Mouse (Mus musculus) lung, embryonic 16.5 days (tissue): ENCODE measurements at regions not wholly inside any gene's neighbourhood (a gene's known extent, or its start where the extent isn't known, plus 50 kb on each side); places are given as distances from the start of the nearest gene placed in this dataset.

Experiments
- ATAC-seq: fragments of 200-750 bp; cut with Nextera tagmentation; 2 replicates; pipeline ENCODE4 v1.8.0; 2017; ENCODE audit warnings: low read depth, mild to moderate bottlenecking, moderate library complexity
- H3K27ac ChIP-seq: fragments of 300-500 bp; sonication (generic); 2 replicates; pipeline ENCODE4 v1.5.1; 2014; ENCODE audit warnings: mild to moderate bottlenecking, control low read depth, low read length
- H3K27me3 ChIP-seq: fragments of 300-500 bp; sonication (generic); 2 replicates; pipeline ENCODE4 v1.6.1; 2014; ENCODE audit warnings: low read depth, low read length, mixed read lengths; ENCODE audit not compliant: control insufficient read depth, insufficient read depth
- H3K36me3 ChIP-seq: fragments of 300-500 bp; sonication (generic); 2 replicates; pipeline ENCODE4 v1.6.1; 2014; ENCODE audit warnings: low read length; ENCODE audit not compliant: control insufficient read depth, insufficient read depth
- H3K4me1 ChIP-seq: fragments of 300-500 bp; sonication (generic); replicated peaks from 2 replicates; pipeline ENCODE4 v1.6.1; 2014; ENCODE audit warnings: low read length, mixed read lengths; ENCODE audit not compliant: control insufficient read depth, insufficient read depth
- H3K4me2 ChIP-seq: fragments of 300-500 bp; sonication (generic); 2 replicates; pipeline ENCODE4 v1.6.1; 2014; ENCODE audit warnings: low read depth, low read length, control low read depth
- H3K4me3 ChIP-seq: fragments of 300-500 bp; sonication (generic); 2 replicates; pipeline ENCODE4 v1.5.1; 2014; ENCODE audit warnings: mild to moderate bottlenecking, low read length, control low read depth
- H3K9ac ChIP-seq: fragments of 300-500 bp; sonication (generic); 2 replicates; pipeline ENCODE4 v1.6.1; 2014; ENCODE audit warnings: low read length, control low read depth
- H3K9me3 ChIP-seq: fragments of 300-500 bp; sonication (generic); 2 replicates; pipeline ENCODE4 v1.6.1; 2016; ENCODE audit warnings: low read length; ENCODE audit not compliant: control insufficient read depth
- WGBS: fragments of 180-500 bp; shearing (Covaris S2); extraction: QIAGEN DNeasy Blood & Tissue Kit; methylation state at CpG from one replicate; pipeline ENCODE4 v1.1.7; 2014; 5-methylcytosine and 5-hydroxymethylcytosine counted together

GRCm38 (mm10) chr4:131075326-131075932 is 131.2 kb downstream of the Matn1 start:
- ATAC-seq = no peak
- 53% methylated on average over 8 of the region's 8 CpGs for WGBS

DNA sequence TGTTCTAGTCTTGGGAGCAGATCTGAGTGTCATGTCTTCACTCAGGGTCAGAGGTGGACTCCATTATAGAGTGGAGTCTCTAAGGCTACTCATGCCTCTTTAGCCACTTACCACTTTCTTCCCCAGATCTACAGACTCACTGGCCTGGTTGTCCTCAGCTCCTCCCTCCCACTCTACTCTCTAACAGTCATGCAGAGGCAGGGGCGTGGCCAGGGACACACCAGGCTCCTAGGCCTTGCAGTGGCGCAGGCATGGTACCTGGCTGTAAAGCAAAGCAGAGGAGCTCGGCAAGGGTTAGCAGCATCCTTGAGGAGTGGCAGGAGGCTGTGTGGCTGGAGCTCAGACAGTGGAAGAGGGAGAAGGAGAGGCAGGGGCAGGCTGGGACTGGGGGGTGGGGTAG is 132.4 kb downstream of the Matn1 start:
- H3K4me1 ChIP-seq = no peaks in the 10 kb centered on the region
- no peaks in the 10 kb centered on the region for H3K36me3 ChIP-seq
- H3K4me2 ChIP-seq = no peak overlapping the region
- WGBS = 46% methylated on average over 3 of the region's 3 CpGs
- no peaks in the 10 kb centered on the region for H3K27me3 ChIP-seq
- no peak overlapping the region for H3K4me3 ChIP-seq
- H3K9ac ChIP-seq = no peak overlapping the region
- no peak overlapping the region for H3K27ac ChIP-seq
- H3K9me3 ChIP-seq = no peaks in the 10 kb centered on the region
- ATAC-seq = no peak

More at GRCm38 (mm10) chr4:131075326-131075932, 131.2 kb downstream of the Matn1 start:
- no peaks in the 10 kb centered on the region for H3K36me3 ChIP-seq
- H3K27me3 ChIP-seq = no peaks in the 10 kb centered on the region
- H3K27ac ChIP-seq = no peak overlapping the region
- no peak overlapping the region for H3K4me3 ChIP-seq
- no peaks in the 10 kb centered on the region for H3K4me1 ChIP-seq
- no peak overlapping the region for H3K4me2 ChIP-seq
- no peaks in the 10 kb centered on the region for H3K9me3 ChIP-seq
- H3K9ac ChIP-seq = no peak overlapping the region

DNA sequence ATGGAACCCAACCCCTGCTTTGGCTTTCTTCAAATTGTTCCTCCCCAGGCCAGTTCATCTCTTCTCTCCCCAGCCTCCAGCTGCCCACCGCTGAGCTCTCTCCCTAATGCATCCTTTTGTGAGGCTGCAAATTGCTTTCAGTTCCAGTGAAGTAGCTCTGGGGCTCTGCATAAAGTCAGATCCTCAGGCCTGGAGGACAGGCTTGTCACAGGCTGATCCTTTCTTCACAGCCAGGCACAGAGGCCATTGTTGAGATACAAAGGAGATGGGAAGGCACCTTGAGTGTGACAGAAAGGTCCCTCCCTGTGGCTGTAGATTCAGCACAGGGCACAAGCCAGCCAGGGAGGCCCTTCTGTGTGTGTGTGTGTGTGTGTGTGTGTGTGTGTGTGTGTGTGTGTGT is 135.9 kb downstream of the Matn1 start:
- Histone ChIP-seq H3K9me3 (no peaks in the 10 kb centered on the region), H3K4me2 (no peak overlapping the region)
- ATAC-seq = no peak

DNA sequence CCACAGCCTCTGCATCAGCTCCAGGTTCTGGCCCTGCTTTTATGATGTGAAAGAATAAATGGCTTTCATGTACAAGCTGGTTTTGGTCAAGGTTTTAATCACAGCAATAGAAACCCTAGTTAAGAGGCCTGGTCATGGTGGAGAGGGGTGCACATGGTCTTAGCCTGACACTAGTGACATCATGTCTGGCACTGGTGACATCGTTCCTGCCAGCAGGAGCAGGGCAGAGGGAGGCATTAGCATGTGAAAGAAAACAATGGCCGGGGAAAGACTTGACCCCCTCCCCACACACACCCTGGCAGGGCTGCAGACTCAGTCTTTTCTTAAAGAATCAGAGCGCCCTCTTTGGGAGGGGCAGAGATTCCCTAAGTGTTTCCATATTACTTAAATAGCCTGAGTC is 139.2 kb downstream of the Matn1 start:
- Histone ChIP-seq H3K36me3 (no peaks in the 10 kb centered on the region), H3K9ac (no peak overlapping the region), H3K4me3 (no peak overlapping the region), H3K4me1 (no peaks in the 10 kb centered on the region), H3K4me2 (no peak overlapping the region), H3K9me3 (no peaks in the 10 kb centered on the region), H3K27me3 (no peaks in the 10 kb centered on the region), H3K27ac (no peak overlapping the region)
- WGBS = 67% methylated on average over 3 of the region's 3 CpGs
- ATAC-seq = no peak

More for the DNA sequence above, 135.9 kb downstream of the Matn1 start:
- 50% methylated on average over 1 of the region's 1 CpGs for WGBS
- H3K4me3 ChIP-seq = no peak overlapping the region
- H3K36me3 ChIP-seq = no peaks in the 10 kb centered on the region
- no peaks in the 10 kb centered on the region for H3K27me3 ChIP-seq
- H3K9ac ChIP-seq = no peak overlapping the region
- no peaks in the 10 kb centered on the region for H3K4me1 ChIP-seq
- H3K27ac ChIP-seq = no peak overlapping the region

- 26% methylated on average over 6 of the region's 6 CpGs for WGBS
- Histone ChIP-seq H3K36me3 (no peaks in the 10 kb centered on the region), H3K27ac (no peak overlapping the region), H3K27me3 (no peaks in the 10 kb centered on the region), H3K4me2 (no peak overlapping the region), H3K9me3 (no peaks in the 10 kb centered on the region), H3K9ac (no peak overlapping the region), H3K4me3 (no peak overlapping the region), H3K4me1 (no peaks in the 10 kb centered on the region)
- ATAC-seq = no peak
Measured at GRCm38 (mm10) chr4:131097421-131097820, 153.2 kb downstream of the Matn1 start.

- H3K4me1 ChIP-seq = no peaks in the 10 kb centered on the region
- H3K27ac ChIP-seq = no peak overlapping the region
- 37% methylated on average over 10 of the region's 10 CpGs for WGBS
- ATAC-seq = peak; percentile 49; the same call in 1 of the 2 replicates
- H3K27me3 ChIP-seq = no peaks in the 10 kb centered on the region
- no peak overlapping the region for H3K9ac ChIP-seq
- H3K4me2 ChIP-seq = peak overlapping the region; percentile 19
- H3K4me3 ChIP-seq = no peak overlapping the region
- H3K9me3 ChIP-seq = no peaks in the 10 kb centered on the region
- H3K36me3 ChIP-seq = no peaks in the 10 kb centered on the region
Measured at GRCm38 (mm10) chr4:131100093-131100795, 156.1 kb downstream of the Matn1 start.

DNA sequence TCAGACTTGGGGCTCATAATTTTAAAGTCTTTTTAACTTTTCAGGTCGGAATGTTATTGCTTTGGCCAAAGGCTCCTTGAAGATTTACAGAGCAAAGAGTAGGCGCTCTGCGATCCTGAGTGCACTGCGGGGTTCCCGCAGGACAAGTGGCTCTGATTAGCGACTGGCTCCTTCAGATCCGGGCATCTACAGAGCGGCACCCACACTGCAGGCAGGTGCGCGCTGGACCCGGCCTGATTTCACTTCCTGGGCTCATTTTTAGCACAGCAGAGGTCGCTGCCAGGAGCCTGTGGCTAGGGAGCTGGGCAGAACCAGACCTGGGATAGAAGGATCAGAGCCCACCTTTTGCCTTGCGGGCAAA is 156.6 kb downstream of the Matn1 start:
- no peak overlapping the region for H3K4me3 ChIP-seq
- no peaks in the 10 kb centered on the region for H3K9me3 ChIP-seq
- H3K4me1 ChIP-seq = no peaks in the 10 kb centered on the region
- no peak overlapping the region for H3K9ac ChIP-seq
- no peaks in the 10 kb centered on the region for H3K27me3 ChIP-seq
- no peak overlapping the region for H3K27ac ChIP-seq
- ATAC-seq = no peak
- H3K4me2 ChIP-seq = peak overlapping the region; percentile 19
- no peaks in the 10 kb centered on the region for H3K36me3 ChIP-seq
- 14% methylated on average over 13 of the region's 13 CpGs for WGBS

GRCm38 (mm10) chr4:131102163-131102562 is 158.0 kb downstream of the Matn1 start:
- H3K36me3 ChIP-seq = no peaks in the 10 kb centered on the region
- ATAC-seq = no peak
- H3K4me2 ChIP-seq = no peak overlapping the region
- H3K9me3 ChIP-seq = no peaks in the 10 kb centered on the region
- H3K9ac ChIP-seq = no peak overlapping the region
- H3K27me3 ChIP-seq = no peaks in the 10 kb centered on the region
- no peak overlapping the region for H3K27ac ChIP-seq
- no peaks in the 10 kb centered on the region for H3K4me1 ChIP-seq
- no peak overlapping the region for H3K4me3 ChIP-seq
- 57% methylated on average over 4 of the region's 4 CpGs for WGBS

DNA sequence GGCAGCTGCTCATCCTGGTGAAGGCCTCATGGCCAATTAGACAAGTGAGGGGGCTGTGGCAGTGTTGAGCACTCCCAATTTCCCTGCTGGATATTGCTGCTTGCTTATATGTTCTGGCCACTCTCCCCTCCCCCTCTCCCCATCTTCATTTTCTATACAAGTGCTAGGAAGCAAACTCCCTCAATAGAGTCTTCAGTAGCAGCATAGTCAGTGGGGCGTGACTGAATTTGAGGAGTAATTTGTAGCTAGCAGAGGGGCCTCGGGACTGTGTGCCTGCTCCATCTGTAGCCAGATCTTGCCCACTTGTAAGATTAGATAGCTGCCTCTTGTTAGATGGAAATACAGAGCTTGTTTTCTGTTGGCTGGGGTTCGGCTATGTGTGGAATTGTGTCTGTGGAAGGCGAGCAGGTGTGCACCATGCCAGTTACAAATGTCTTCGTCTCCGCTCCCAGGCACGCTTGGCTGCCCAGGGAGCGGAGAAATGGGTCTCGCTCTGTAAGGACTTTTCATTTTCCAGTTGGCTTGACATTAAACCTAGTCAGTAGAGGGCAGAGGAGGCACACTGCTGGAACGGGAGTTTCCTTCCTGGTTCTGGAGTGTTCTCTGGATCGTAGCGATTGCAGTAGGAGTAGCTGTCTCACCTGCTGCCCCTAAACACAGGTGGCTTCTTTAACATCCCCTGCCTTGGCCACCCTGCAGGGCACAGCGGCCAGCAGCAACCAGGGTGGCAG is 163.1 kb downstream of the Matn1 start:
- H3K4me3 ChIP-seq = no peak overlapping the region
- no peak overlapping the region for H3K9ac ChIP-seq
- H3K4me1 ChIP-seq = no peaks in the 10 kb centered on the region
- no peak for ATAC-seq
- no peak overlapping the region for H3K4me2 ChIP-seq
- H3K27ac ChIP-seq = no peak overlapping the region
- 67% methylated on average over 13 of the region's 13 CpGs for WGBS
- H3K9me3 ChIP-seq = no peaks in the 10 kb centered on the region
- no peaks in the 10 kb centered on the region for H3K36me3 ChIP-seq
- no peaks in the 10 kb centered on the region for H3K27me3 ChIP-seq
